8 mouse cellular contexts compared by ENCODE assay signal in the genomic region with DNA sequence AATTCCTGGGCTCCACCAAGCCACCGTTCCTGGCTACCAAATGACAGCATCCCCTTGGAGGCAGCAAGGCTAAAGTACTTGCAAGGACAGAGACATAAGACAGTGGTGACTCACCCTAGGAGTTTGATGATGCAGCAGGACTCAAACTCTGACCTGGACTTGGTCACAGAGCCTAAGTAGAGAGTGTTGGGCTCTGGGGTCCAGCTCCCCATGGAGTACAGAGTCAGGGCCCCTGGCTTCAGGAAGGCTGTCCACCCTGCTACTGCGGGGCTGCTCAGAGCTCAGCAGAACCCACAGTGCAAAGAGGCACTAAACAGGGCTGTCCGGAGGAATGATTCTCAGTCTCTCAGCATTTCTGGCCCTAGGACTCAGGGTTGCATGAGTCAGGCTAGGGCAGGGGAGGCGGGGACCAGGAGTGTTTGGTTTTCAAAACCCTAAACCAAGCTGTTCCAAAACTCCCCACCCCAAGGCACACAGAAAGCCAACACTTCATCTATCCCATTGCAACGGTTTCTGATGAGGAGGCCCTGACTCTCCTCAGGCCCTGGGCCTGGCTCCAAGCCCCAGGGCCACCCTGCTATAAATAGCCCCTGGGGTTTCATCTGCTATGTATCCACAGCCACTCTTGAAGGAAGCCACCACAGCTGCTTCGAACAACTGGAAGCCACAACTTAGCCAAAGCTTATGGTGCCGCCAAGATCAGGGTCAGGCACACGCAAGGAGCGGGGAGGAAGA.
DNase-seq lines count a peak whose midpoint lies in the region; ATAC-seq and TF ChIP-seq lines count a peak whose summit lies in the region.

No protein-coding gene starts in this region.

- no peak for ATAC-seq in hindbrain, embryonic 14.5 days (ENCODE audit: low FRiP score)
- ATAC-seq in intestine, postnatal 0 days: no peak
- peak; percentile 78 for ATAC-seq in lung, postnatal 0 days
- ATAC-seq in midbrain, embryonic 15.5 days (replicated peaks): no peak
- ATAC-seq in midbrain, postnatal 0 days (ENCODE audit: low FRiP score): no peak

- no peak overlapping the region for H3K4me2 ChIP-seq in hindbrain, embryonic 14.5 days (replicated peaks)
- no peak overlapping the region for H3K4me2 ChIP-seq in intestine, postnatal 0 days (replicated peaks; ENCODE audit: low read depth)
- peak overlapping the region; percentile 46; the same call in 1 of the 2 replicates for H3K4me2 ChIP-seq in lung, postnatal 0 days (replicated peaks; ENCODE audit: low read depth, low read length)
- no peak overlapping the region for H3K4me2 ChIP-seq in midbrain, embryonic 15.5 days
- H3K4me2 ChIP-seq in midbrain, postnatal 0 days (ENCODE audit: low read depth, low read length, poor library complexity, severe bottlenecking): no peak overlapping the region

- 72% methylated on average over 9 of the region's 9 CpGs for WGBS in hindbrain, embryonic 10.5 days
- WGBS in hindbrain, embryonic 14.5 days: 70% methylated on average over 9 of the region's 9 CpGs
- WGBS in intestine, postnatal 0 days: 47% methylated on average over 9 of the region's 9 CpGs
- 13% methylated on average over 9 of the region's 9 CpGs for WGBS in lung, postnatal 0 days
- WGBS in midbrain, embryonic 15.5 days: 68% methylated on average over 9 of the region's 9 CpGs
- WGBS in midbrain, postnatal 0 days: 67% methylated on average over 9 of the region's 9 CpGs

- peak; percentile 80 for TF ChIP-seq EP300 in lung, postnatal 0 days (IDR thresholded peaks at IDR 0.05)

- H3K4me1 ChIP-seq in hindbrain, embryonic 10.5 days (replicated peaks): peaks cover 51% of the 10 kb centered on the region
- no peaks in the 10 kb centered on the region for H3K4me1 ChIP-seq in hindbrain, embryonic 14.5 days (replicated peaks; ENCODE audit: control insufficient read depth, insufficient read depth, low read length)
- 0 out of 2 replicates have a peak, but pooled peaks cover 6% of the 10 kb centered on the region for H3K4me1 ChIP-seq in intestine, postnatal 0 days (replicated peaks; ENCODE audit: control insufficient read depth, insufficient read depth, low read length)
- H3K4me1 ChIP-seq in lung, postnatal 0 days (ENCODE audit: insufficient read depth, low read depth, low read length): peaks cover 39% of the 10 kb centered on the region
- H3K4me1 ChIP-seq in midbrain, embryonic 15.5 days: no peaks in the 10 kb centered on the region; the same call in 1 of the 2 replicates
- H3K4me1 ChIP-seq in midbrain, postnatal 0 days (ENCODE audit: insufficient read depth, low read length): no peaks in the 10 kb centered on the region

- H3K36me3 ChIP-seq in hindbrain, embryonic 10.5 days: peaks cover 20% of the 10 kb centered on the region
- no peaks in the 10 kb centered on the region for H3K36me3 ChIP-seq in hindbrain, embryonic 14.5 days (replicated peaks; ENCODE audit: control insufficient read depth, insufficient read depth)
- peaks cover 8% of the 10 kb centered on the region; the same call in 1 of the 2 replicates for H3K36me3 ChIP-seq in intestine, postnatal 0 days (ENCODE audit: control insufficient read depth, insufficient read depth)
- peaks cover 23% of the 10 kb centered on the region for H3K36me3 ChIP-seq in lung, postnatal 0 days (ENCODE audit: insufficient read depth, low read length)
- H3K36me3 ChIP-seq in midbrain, embryonic 15.5 days (replicated peaks): no peaks in the 10 kb centered on the region
- H3K36me3 ChIP-seq in midbrain, postnatal 0 days (ENCODE audit: insufficient read depth, low read length): no peaks in the 10 kb centered on the region

- peak overlapping the region; percentile 50; the same call in 1 of the 2 replicates for H3K27ac ChIP-seq in hindbrain, embryonic 10.5 days
- H3K27ac ChIP-seq in hindbrain, embryonic 14.5 days: no peak overlapping the region
- peak overlapping the region; percentile 68; the same call in 1 of the 2 replicates for H3K27ac ChIP-seq in intestine, postnatal 0 days (ENCODE audit: low read depth, low read length)
- peak overlapping the region; percentile 95 for H3K27ac ChIP-seq in lung, postnatal 0 days (ENCODE audit: low read length)
- H3K27ac ChIP-seq in midbrain, embryonic 15.5 days: no peak overlapping the region
- H3K27ac ChIP-seq in midbrain, postnatal 0 days (ENCODE audit: low read depth, low read length): no peak overlapping the region

- no peak for DNase-seq in hindbrain, embryonic 10.5 days (ENCODE audit: low spot score)
- no peak for DNase-seq in hindbrain, embryonic 14.5 days (ENCODE audit: low spot score)
- peak; percentile 79 for DNase-seq in gastrocnemius, adult 18-20 months (ENCODE audit: low spot score)
- DNase-seq in lung, postnatal 0 days (ENCODE audit: low spot score): peak; percentile 97
- no peak for DNase-seq in midbrain, postnatal 0 days (ENCODE audit: low spot score)
- no peak for DNase-seq in cerebellum, adult 11 months

- no peaks in the 10 kb centered on the region for H3K9me3 ChIP-seq in hindbrain, embryonic 10.5 days
- no peaks in the 10 kb centered on the region for H3K9me3 ChIP-seq in hindbrain, embryonic 14.5 days (ENCODE audit: control insufficient read depth, low read length)
- no peaks in the 10 kb centered on the region for H3K9me3 ChIP-seq in intestine, postnatal 0 days (ENCODE audit: control insufficient read depth)
- H3K9me3 ChIP-seq in lung, postnatal 0 days (ENCODE audit: low read length): no peaks in the 10 kb centered on the region
- no peaks in the 10 kb centered on the region for H3K9me3 ChIP-seq in midbrain, embryonic 15.5 days
- no peaks in the 10 kb centered on the region for H3K9me3 ChIP-seq in midbrain, postnatal 0 days (ENCODE audit: low read length)

- H3K9ac ChIP-seq in hindbrain, embryonic 14.5 days: no peak overlapping the region
- H3K9ac ChIP-seq in intestine, postnatal 0 days (ENCODE audit: low read depth, low read length): no peak overlapping the region
- peak overlapping the region; percentile 58 for H3K9ac ChIP-seq in lung, postnatal 0 days (replicated peaks; ENCODE audit: low read depth)
- no peak overlapping the region for H3K9ac ChIP-seq in midbrain, embryonic 15.5 days
- H3K9ac ChIP-seq in midbrain, postnatal 0 days (replicated peaks; ENCODE audit: low read length, poor library complexity, severe bottlenecking): no peak overlapping the region

- H3K4me3 ChIP-seq in hindbrain, embryonic 10.5 days: no peak overlapping the region
- H3K4me3 ChIP-seq in hindbrain, embryonic 14.5 days (replicated peaks; ENCODE audit: low read length): no peak overlapping the region
- no peak overlapping the region for H3K4me3 ChIP-seq in intestine, postnatal 0 days (ENCODE audit: low read depth, low read length)
- H3K4me3 ChIP-seq in lung, postnatal 0 days (ENCODE audit: low read depth, low read length): peak overlapping the region; percentile 34
- no peak overlapping the region for H3K4me3 ChIP-seq in midbrain, embryonic 15.5 days
- H3K4me3 ChIP-seq in midbrain, postnatal 0 days (ENCODE audit: low read depth, low read length): no peak overlapping the region

- no peak for TF ChIP-seq CTCF in intestine, postnatal 0 days (IDR thresholded peaks at IDR 0.05; ENCODE audit: low read depth)
- TF ChIP-seq CTCF in lung, postnatal 0 days (IDR thresholded peaks at IDR 0.05): no peak
- TF ChIP-seq CTCF in midbrain, postnatal 0 days (IDR thresholded peaks at IDR 0.05): no peak

- no peaks in the 10 kb centered on the region for H3K27me3 ChIP-seq in hindbrain, embryonic 10.5 days (ENCODE audit: insufficient read depth, poor library complexity, severe bottlenecking)
- H3K27me3 ChIP-seq in hindbrain, embryonic 14.5 days (ENCODE audit: control insufficient read depth, insufficient read depth, low read length): no peaks in the 10 kb centered on the region
- H3K27me3 ChIP-seq in intestine, postnatal 0 days (replicated peaks; ENCODE audit: control insufficient read depth, insufficient read depth, low read length): no peaks in the 10 kb centered on the region
- no peaks in the 10 kb centered on the region for H3K27me3 ChIP-seq in lung, postnatal 0 days (replicated peaks; ENCODE audit: insufficient read depth, low read length)
- H3K27me3 ChIP-seq in midbrain, embryonic 15.5 days (replicated peaks): no peaks in the 10 kb centered on the region
- no peaks in the 10 kb centered on the region for H3K27me3 ChIP-seq in midbrain, postnatal 0 days (ENCODE audit: insufficient read depth, low read length)

Comparison
In these comparisons a context has a peak if more than half of its experiments do, and no peak if none do; other contexts are left out.
1. H3K27ac ChIP-seq: peak in hindbrain, embryonic 10.5 days (single experiment), intestine, postnatal 0 days (single experiment) and lung, postnatal 0 days (single experiment); none in hindbrain, embryonic 14.5 days (single experiment), midbrain, embryonic 15.5 days (single experiment) and midbrain, postnatal 0 days (single experiment).
2. DNase-seq: peak in gastrocnemius, adult 18-20 months (single experiment) and lung, postnatal 0 days (single experiment); none in hindbrain, embryonic 10.5 days (single experiment), hindbrain, embryonic 14.5 days (single experiment), midbrain, postnatal 0 days (single experiment) and cerebellum, adult 11 months (single experiment).